Mouse (Mus musculus): ENCODE measurements at regions not wholly inside any gene's neighbourhood (a gene's known extent, or its start where the extent isn't known, plus 50 kb on each side); places are given as distances from the start of the nearest gene placed in this dataset.

DNA sequence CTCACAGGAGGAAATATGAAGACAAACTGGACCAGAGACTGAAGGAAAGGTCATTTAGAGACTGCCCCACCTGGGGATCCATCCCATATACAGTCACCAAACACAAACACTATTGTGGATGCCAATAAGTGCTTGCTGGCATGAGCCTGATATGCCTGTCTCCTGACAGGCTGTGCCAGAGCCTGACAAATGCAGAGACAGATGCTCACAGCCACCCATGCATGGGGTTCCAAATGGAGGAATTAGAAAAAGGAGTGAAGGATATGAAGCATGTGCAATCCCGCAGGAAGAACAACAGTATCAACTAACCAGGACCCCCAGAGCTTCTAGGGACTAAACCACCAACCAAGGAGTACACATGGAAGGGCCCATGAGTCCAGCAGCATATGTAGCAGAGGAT, 505.9 kb downstream of the Gm6685 start:
- TF ChIP-seq CTCF (IDR thresholded peaks at IDR 0.05; ENCODE audit: low read depth) (no peak), EP300 (IDR thresholded peaks at IDR 0.05; ENCODE audit: low read depth) (no peak)

Measured in heart, postnatal 0 days (tissue).